9 mouse cellular contexts compared by ENCODE assay signal in genomic region chr5:67532351-67532750, GRCm38 (mm10).
DNase-seq lines count a peak whose midpoint lies in the region; ATAC-seq and TF ChIP-seq lines count a peak whose summit lies in the region.
"Had no signal": no experiment of that assay in that cellular context is flagged by ENCODE, and none has a peak within 500 bp of the region (broad histone marks: within the 10 kb centered on the region; RNA-seq: fewer than 3 reads in every experiment).

No protein-coding gene starts in this region.

- H3K27ac ChIP-seq in heart, embryonic 10.5 days, result 0 out of 2 replicates have a peak overlapping the region, but pooled peaks have one; percentile 16
- peak overlapping the region; percentile 57 for H3K27ac ChIP-seq in kidney, embryonic 15.5 days
- no peak overlapping the region for H3K27ac ChIP-seq in limb, embryonic 15.5 days

- TF ChIP-seq POLR2A in brain, embryonic 14.5 days (IDR thresholded peaks at IDR 0.05; ENCODE audit: borderline replicate concordance, extremely low read depth, insufficient read depth, insufficient read length, poor library complexity, severe bottlenecking), result no peak

- H3K9ac ChIP-seq in kidney, embryonic 15.5 days, result no peak overlapping the region
- no peak overlapping the region for H3K9ac ChIP-seq in limb, embryonic 15.5 days

- peak; percentile 99 for TF ChIP-seq CTCF in brain, embryonic 14.5 days (IDR thresholded peaks at IDR 0.05; ENCODE audit: borderline replicate concordance, extremely low read depth, insufficient read depth, insufficient read length)

- WGBS in heart, embryonic 10.5 days, result 2% methylated on average over 12 of the region's 12 CpGs
- 3% methylated on average over 12 of the region's 12 CpGs for WGBS in kidney, embryonic 15.5 days
- 1% methylated on average over 12 of the region's 12 CpGs for WGBS in limb, embryonic 15.5 days

- H3K4me2 ChIP-seq in kidney, embryonic 15.5 days, result peak overlapping the region; percentile 53
- H3K4me2 ChIP-seq in limb, embryonic 15.5 days, result peak overlapping the region; percentile 44

- H3K27me3 ChIP-seq in heart, embryonic 10.5 days (ENCODE audit: insufficient read depth, poor library complexity, severe bottlenecking), result no peaks in the 10 kb centered on the region
- H3K27me3 ChIP-seq in kidney, embryonic 15.5 days, result no peaks in the 10 kb centered on the region
- H3K27me3 ChIP-seq in limb, embryonic 15.5 days, result peaks cover 7% of the 10 kb centered on the region; the same call in 1 of the 2 replicates

- H3K4me3 ChIP-seq in heart, embryonic 10.5 days, result peak overlapping the region; percentile 37
- H3K4me3 ChIP-seq in kidney, embryonic 15.5 days (replicated peaks), result peak overlapping the region; percentile 29
- H3K4me3 ChIP-seq in limb, embryonic 15.5 days, result peak overlapping the region; percentile 20
- H3K4me3 ChIP-seq: erythroblast, embryonic 14.5 days had no signal

- no peaks in the 10 kb centered on the region for H3K9me3 ChIP-seq in heart, embryonic 10.5 days
- no peaks in the 10 kb centered on the region for H3K9me3 ChIP-seq in kidney, embryonic 15.5 days (replicated peaks)
- no peaks in the 10 kb centered on the region for H3K9me3 ChIP-seq in limb, embryonic 15.5 days

- H3K36me3 ChIP-seq in heart, embryonic 10.5 days, result no peaks in the 10 kb centered on the region
- no peaks in the 10 kb centered on the region for H3K36me3 ChIP-seq in kidney, embryonic 15.5 days
- H3K36me3 ChIP-seq in limb, embryonic 15.5 days, result no peaks in the 10 kb centered on the region

- peak; percentile 66 for DNase-seq in CD4-positive helper T cell, adult 2 months (ENCODE audit: low read depth, low spot score)
- DNase-seq in brain, embryonic 14.5 days (ENCODE audit: low read depth), result peak; percentile 94
- DNase-seq in heart, embryonic 10.5 days (ENCODE audit: low spot score), result peak; percentile 88
- peak; percentile 47 to 56 for DNase-seq in spleen, postnatal 36 days (ENCODE audit: low spot score in 2 of 2)

- peaks cover 6% of the 10 kb centered on the region; the same call in 1 of the 2 replicates for H3K4me1 ChIP-seq in heart, embryonic 10.5 days
- H3K4me1 ChIP-seq in kidney, embryonic 15.5 days, result peaks cover 20% of the 10 kb centered on the region
- H3K4me1 ChIP-seq in limb, embryonic 15.5 days, result peaks cover 4% of the 10 kb centered on the region; the same call in 1 of the 2 replicates

- peak; percentile 68 for ATAC-seq in erythroblast, adult 5-6 weeks (replicated peaks; ENCODE audit: low FRiP score, poor library complexity, severe bottlenecking)
- ATAC-seq in kidney, embryonic 15.5 days (replicated peaks; ENCODE audit: low FRiP score), result peak; percentile 73
- no peak for ATAC-seq in limb, embryonic 15.5 days (ENCODE audit: insufficient number of reproducible peaks, low FRiP score, low TSS enrichment, low read depth)
- peak; percentile 76; the same call in 1 of the 2 replicates for ATAC-seq in monocyte, adult 5-6 weeks (replicated peaks; ENCODE audit: insufficient number of reproducible peaks, low FRiP score, low TSS enrichment, poor library complexity, severe bottlenecking)
